Mouse (Mus musculus) c-Kit-positive CD71-negative TER-119-negative erythroid progenitor cells, embryonic 14.5 days (primary cell): ENCODE measurements around the gene Nr5a2.

Experiments used
- DNase-seq: peaks from one replicate; pipeline ENCODE4 v3.0.0-alpha.2; 2013; ENCODE audit warnings: low read depth

Nr5a2 gene

GRCm38 (mm10) chr1:136909494-136910037, 50.7 kb downstream of the Nr5a2 start:
- DNase-seq, result no peak

GRCm38 (mm10) chr1:136898130-136898529, 62.1 kb downstream of the Nr5a2 start:
- no peak for DNase-seq

GRCm38 (mm10) chr1:136896351-136896750, 63.9 kb downstream of the Nr5a2 start:
- DNase-seq, result no peak

- DNase-seq, result no peak
These were observed 64.4 kb downstream of the Nr5a2 start for GRCm38 (mm10) chr1:136895877-136896276.

- DNase-seq, result no peak
These were observed 65.5 kb downstream of the Nr5a2 start for GRCm38 (mm10) chr1:136894753-136895152.

GRCm38 (mm10) chr1:136893162-136893561, 67.1 kb downstream of the Nr5a2 start:
- no peak for DNase-seq

GRCm38 (mm10) chr1:136890439-136890838, 69.8 kb downstream of the Nr5a2 start:
- no peak for DNase-seq

GRCm38 (mm10) chr1:136888704-136889103, 71.5 kb downstream of the Nr5a2 start:
- no peak for DNase-seq

GRCm38 (mm10) chr1:136886678-136887077, 73.6 kb downstream of the Nr5a2 start:
- DNase-seq, result no peak

- no peak for DNase-seq
These were observed 76.6 kb downstream of the Nr5a2 start for GRCm38 (mm10) chr1:136883458-136884174.

GRCm38 (mm10) chr1:136880260-136880659, 80.0 kb downstream of the Nr5a2 start:
- no peak for DNase-seq

GRCm38 (mm10) chr1:136875006-136875405, 85.2 kb downstream of the Nr5a2 start:
- no peak for DNase-seq

- DNase-seq, result no peak
These were observed 91.3 kb downstream of the Nr5a2 start for GRCm38 (mm10) chr1:136868955-136869354.

- no peak for DNase-seq
These were observed 92.0 kb downstream of the Nr5a2 start for GRCm38 (mm10) chr1:136868285-136868684.

- peak; percentile 6 for DNase-seq
These were observed 93.7 kb downstream of the Nr5a2 start for GRCm38 (mm10) chr1:136866481-136867092.

- no peak for DNase-seq
These were observed 97.0 kb downstream of the Nr5a2 start for GRCm38 (mm10) chr1:136863209-136863608.

- no peak for DNase-seq
These were observed 100.8 kb downstream of the Nr5a2 start for GRCm38 (mm10) chr1:136859454-136859853.

- no peak for DNase-seq
These were observed 101.5 kb downstream of the Nr5a2 start for GRCm38 (mm10) chr1:136858724-136859123.

- DNase-seq, result no peak
These were observed 104.1 kb downstream of the Nr5a2 start for GRCm38 (mm10) chr1:136856104-136856503.

- no peak for DNase-seq
These were observed 111.5 kb downstream of the Nr5a2 start for GRCm38 (mm10) chr1:136848791-136849190.

GRCm38 (mm10) chr1:136846081-136846480, 114.2 kb downstream of the Nr5a2 start:
- DNase-seq, result no peak

GRCm38 (mm10) chr1:136845341-136845740, 114.9 kb downstream of the Nr5a2 start:
- DNase-seq, result no peak

GRCm38 (mm10) chr1:136840512-136840911, 119.7 kb downstream of the Nr5a2 start:
- no peak for DNase-seq
